Mouse (Mus musculus): ENCODE data around the gene Nap1l2. TPM values are rescaled to one million over a fixed set of nuclear protein-coding genes. Genes with fewer than 3 reads are reported as not detected.

Gene Nap1l2
- polyA plus RNA-seq (2017; shearing (Covaris generic)) = not detected

DNA sequence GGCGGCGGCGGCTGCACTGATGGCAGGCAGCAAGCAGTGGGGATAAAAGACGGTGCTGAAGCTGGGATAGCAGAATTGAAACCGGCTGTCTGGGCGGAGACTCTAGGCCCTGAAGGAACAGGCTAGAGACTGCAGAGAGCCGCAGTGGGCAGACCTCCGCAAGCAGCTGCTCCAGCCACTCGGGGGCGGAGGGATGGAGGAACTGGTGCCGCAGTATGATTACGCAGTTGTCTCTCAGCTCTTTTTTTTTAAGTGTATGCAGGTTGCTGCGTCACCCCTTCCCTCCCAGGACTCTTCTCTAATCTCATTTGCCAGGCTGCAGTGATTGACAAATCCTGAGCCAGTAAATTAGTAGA is at the start of gene Nap1l2:
Gene Nap1l2, minus strand, starts transcription at position 210 of the 356 bp plus-strand sequence.

Other genes with a start within 250 kb of the Nap1l2 start
- gene Cdx4, start 134.8 kb upstream of the Nap1l2 start, polyA plus RNA-seq (2017; shearing (Covaris generic)) = not detected
- gene Chic1, start 169.8 kb upstream of the Nap1l2 start, polyA plus RNA-seq (2017; shearing (Covaris generic)) = 0.96 TPM
- gene Tsx, start 227.8 kb upstream of the Nap1l2 start, polyA plus RNA-seq (2017; shearing (Covaris generic)) = not detected
- not detected for gene Gm26992, start 235.4 kb upstream of the Nap1l2 start, polyA plus RNA-seq (2017; shearing (Covaris generic))

All from naive thymus-derived CD4-positive, alpha-beta T cell, adult 5 months (primary cell).